Mouse (Mus musculus): ENCODE measurements around the gene Colgalt1.
A peak's percentile ranks its signal among the peaks of the same experiment; 100 is the strongest.

The Colgalt1 gene

DNA sequence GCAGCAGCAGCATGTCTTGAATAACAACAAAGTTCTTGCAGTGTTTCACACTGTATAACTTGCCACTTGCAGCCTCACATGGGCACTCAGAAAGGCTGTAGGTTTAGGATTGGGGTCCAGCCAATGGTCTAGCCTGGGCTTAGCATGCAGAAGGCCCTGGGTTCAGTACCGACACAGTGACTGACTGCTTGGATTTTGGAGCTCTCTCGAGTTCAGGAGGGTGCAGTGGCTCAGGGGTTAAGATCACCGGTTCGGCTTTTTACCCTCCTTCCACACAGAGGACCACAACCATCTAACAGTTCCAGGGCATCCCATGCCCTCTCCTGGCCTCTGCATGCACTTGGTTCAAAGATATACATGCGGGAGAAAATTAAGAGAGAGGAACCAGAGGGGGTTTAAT lies 19.8 kb upstream of the Colgalt1 start:
- no peak for DNase-seq (ENCODE audit: low read depth, low spot score)

DNA sequence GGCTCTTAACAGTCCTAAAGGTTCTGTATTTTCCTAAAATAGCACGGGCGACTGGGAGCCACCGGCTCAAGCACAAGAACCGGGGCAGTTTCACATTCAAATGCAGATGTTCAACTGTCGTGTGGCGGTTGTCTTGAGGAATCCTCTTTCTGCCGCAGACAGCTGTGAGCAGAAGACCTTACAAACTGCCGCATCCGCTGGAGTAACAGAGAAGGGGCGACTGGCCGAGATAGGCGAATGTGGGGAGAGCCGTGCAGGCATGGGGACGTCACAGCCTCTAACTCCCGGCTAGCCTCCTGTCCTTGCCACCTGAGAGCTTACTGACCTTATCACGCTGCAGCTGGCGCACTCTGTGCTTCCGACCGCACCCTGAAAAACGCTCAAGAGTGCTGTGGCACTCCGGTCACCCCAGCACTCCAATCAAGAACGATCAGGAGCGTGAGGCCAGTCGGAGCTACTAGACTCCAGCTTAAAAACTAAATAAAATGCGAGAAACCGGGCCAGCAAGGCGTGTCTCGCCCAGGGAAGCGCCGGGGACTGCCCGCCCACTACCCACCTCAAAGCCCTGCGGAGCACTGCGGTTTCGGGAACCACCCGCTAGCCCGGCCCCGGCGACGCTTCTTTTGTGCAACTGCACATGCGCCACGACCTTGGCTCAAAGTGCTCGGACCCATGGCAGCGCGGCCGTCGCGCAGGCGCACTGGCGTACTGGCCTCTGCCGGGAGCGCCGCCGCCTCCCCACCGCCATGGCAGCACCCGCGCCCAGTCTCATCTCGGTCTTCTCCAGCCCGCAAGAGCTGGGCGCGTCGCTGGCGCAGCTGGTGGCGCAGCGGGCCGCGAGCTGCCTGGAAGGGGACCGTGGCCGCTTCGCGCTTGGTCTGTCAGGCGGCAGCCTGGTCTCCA lies 19.1 kb upstream of the Colgalt1 start, which contains the start of gene Pgls:
Gene Pgls (plus strand): TSS at position 706 of the 903 bp plus-strand sequence.
- DNase-seq (ENCODE audit: low read depth, low spot score), result peak; percentile 95

DNA sequence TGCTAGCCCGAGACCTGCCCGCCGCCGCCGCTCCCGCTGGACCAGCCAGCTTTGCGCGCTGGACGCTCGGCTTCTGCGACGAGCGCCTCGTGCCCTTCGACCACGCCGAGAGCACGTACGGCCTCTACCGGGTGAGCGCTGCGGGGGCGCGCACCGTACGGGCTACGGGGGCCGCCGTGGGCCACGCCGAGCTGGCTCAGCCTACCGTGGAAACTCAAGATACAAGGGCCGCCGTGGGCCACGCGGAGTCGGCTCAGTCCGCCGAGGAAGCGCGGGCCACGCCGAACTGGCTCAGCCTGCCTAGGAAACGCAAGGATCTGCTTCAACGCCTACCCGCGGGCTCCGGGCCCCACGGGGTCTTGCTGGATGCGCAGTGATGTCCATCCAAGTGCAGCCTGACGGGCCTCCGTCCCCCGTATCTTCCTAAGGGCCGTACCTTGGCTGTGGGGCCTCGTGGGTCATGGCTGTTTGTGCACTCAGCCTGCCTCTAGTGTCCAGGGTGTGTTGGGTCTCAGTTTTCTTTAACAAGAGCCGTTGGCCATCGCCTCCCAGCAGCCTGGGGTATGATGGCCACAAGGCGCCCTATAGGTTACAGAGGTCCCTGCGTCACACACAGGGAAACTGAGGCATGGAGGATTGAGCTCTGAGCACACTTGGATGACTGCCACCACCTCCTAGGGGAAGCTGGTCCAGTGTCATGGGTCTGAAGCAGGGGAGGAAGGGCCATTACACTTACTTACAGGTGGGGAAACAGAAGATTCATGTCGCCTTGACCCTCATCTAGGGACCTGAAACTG lies 18.2 kb upstream of the Colgalt1 start:
- DNase-seq (ENCODE audit: low read depth, low spot score), result peak; percentile 45

DNA sequence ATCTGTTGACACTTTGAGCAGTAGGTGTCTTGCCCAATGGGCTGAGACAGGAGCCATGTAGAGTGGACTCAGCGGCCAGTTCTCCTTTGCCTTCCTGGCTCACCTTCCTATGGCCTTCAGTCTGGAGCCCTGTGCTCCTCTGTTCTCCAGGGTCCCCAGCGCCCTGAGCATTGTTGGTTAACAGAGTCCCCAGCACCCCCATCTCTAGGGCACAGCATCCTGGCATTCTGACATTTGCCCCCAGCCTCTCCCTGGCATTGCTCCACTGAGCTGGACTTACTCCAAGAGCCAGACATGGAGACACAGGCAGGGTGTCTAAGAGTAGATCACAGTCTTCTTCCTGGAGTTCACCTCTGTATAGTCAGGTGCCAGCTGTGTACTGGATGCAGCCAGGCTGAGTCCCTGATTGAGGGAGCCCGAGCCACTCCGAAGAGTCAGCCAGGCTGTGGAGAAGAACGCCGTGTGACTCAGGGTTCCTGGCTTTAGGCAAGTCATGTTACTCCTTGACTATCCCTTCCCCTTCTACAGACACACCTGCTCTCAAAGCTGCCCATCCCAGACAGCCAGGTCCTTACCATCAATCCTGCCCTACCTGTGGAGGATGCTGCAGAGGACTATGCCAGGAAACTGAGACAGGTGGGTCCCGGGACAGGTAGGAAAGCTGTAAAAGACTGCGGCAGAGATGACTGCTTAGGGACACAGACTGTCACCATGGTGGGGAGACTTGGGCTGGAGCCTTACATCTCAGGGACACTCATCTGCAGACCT lies 17.1 kb upstream of the Colgalt1 start:
- no peak for DNase-seq (ENCODE audit: low read depth, low spot score)

DNA sequence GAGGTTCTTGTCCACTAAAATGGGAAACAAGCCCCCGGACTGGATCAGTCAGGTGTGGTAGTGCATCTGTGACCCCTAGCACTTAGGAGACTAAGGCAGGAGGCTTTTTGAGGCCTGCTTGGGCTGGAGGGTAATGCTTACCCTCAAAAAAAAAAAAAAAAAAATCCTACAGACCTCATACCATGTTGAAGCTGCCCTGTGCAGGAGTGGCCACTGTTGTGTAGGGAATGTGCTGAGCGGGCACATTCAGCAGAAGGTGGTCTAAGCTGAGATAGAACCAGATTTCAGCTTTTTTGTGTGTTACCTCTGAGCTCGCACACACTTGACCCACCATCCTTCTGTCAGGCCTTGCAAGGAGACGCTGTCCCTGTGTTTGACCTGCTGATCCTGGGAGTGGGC lies 16.5 kb upstream of the Colgalt1 start:
- no peak for DNase-seq (ENCODE audit: low read depth, low spot score)

DNA sequence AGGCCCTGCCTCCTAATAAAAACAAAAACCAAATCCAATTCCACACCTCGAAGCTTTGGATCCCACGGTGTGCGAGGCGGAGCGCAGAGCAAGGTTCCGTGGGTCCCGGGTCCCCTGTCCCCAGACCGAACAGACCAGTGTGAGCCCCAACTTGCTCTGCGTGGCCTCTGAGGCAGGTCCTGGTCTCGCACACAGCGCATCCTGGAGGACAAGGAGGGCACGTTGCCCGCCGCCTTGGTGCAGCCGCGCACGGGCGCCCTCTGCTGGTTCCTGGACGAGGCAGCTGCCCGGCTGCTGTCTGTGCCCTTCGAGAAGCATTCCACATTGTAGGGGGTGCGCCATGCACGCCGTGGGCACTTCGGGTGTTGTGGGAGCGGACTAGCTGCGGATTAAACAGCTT lies 14.9 kb upstream of the Colgalt1 start:
- DNase-seq (ENCODE audit: low read depth, low spot score), result peak; percentile 82

DNA sequence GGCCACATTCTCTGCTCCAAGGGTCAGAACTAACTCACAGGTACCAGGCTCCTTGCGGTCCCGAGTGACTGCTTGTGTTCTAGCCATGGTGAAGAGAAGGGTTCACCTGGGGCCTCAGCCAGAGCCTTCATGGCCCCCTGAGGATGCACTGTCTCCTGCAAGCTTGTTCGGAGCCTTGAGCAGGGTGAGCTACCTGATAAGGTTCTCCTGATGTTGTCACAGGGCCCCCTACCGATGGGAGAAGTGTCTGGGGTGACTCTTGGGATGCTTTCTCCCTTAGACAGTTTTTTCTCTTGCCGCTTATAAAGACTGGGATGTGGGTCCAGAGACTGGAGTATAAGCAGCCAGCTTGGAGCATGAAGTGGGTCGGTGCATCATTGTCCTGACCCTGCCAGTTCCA lies 14.4 kb upstream of the Colgalt1 start:
- no peak for DNase-seq (ENCODE audit: low read depth, low spot score)

DNA sequence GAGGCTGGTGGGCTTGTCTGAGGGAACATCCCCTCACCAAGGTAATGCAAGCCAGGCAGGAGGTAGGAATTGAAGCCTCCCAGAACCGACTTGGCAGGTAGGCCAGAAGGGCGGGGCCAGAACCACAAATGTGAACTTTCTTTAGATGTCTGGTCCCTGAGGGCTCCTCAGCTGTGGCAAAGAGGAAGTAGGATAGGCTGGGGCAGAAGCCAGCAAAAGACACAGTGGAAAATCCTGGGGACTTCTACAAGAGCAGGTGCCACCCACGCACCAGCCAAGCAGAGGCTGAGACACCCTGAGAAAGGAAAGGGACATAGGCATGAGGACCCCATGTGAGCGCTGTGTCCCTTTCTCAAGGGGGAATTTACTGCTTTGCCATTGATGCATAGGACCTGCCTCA lies 14.0 kb upstream of the Colgalt1 start:
- DNase-seq (ENCODE audit: low read depth, low spot score), result no peak

DNA sequence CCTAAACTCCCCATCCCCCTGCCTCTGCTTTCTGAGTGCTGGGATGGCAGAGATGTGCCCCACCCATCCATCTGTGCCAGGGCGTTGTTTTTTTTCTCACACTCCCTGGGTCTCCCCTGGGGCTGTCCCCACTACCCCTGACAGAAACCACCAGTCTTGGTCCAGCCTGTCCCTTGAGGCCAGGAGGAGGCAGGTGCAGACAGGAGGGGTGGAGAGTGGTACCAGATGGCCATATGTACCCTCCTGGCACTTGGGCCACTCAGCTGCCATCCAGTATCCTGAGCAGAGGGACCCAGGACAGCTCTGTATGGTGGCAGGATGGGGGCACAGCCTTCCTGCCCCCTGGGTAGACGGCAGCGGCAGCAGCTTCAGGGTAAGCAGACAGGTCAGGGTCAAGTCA lies 13.3 kb upstream of the Colgalt1 start, which contains the start of gene Fam129c:
Gene Fam129c (plus strand): TSS at position 198 of the 400 bp plus-strand sequence.
- DNase-seq (ENCODE audit: low read depth, low spot score), result no peak

DNA sequence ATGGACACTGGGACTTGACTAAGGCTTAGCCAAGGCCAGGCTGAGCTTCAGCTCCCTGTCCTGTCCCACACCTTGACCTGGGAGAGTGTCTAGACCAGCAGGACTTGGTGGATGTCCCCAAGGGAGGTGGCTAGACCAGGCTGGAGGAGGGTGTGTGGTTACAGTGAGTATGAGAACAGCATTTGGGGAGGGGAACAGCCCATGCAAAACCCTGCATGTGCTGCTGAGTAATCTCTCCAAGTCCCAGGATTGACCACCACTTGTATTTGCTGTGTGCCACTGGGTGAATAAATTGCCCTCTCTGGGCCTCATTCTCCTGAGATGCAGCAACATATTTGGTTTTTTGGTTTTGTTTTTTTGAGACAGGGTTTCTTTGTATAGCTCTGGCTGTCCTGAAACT lies 12.4 kb upstream of the Colgalt1 start:
- no peak for DNase-seq (ENCODE audit: low read depth, low spot score)

DNA sequence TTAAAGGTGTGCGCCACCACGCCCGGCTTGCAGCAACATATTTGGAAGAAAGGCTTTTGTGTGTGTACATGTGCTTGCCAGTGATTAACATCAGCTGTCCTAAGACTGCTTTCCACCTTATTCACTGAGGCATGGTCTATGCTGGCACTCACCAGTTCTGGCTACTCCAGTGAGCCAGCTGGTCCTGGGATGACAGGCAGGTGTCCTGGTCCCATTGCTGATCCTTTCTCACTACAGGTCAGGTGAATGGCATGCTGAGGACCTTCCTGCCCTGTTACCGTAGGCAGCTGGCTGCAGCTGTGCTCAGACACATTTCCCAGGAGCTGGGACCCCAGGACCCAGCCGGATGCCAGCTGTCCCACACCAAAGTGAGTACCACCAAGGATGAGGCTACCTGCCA lies 12.0 kb upstream of the Colgalt1 start:
- no peak for DNase-seq (ENCODE audit: low read depth, low spot score)

DNA sequence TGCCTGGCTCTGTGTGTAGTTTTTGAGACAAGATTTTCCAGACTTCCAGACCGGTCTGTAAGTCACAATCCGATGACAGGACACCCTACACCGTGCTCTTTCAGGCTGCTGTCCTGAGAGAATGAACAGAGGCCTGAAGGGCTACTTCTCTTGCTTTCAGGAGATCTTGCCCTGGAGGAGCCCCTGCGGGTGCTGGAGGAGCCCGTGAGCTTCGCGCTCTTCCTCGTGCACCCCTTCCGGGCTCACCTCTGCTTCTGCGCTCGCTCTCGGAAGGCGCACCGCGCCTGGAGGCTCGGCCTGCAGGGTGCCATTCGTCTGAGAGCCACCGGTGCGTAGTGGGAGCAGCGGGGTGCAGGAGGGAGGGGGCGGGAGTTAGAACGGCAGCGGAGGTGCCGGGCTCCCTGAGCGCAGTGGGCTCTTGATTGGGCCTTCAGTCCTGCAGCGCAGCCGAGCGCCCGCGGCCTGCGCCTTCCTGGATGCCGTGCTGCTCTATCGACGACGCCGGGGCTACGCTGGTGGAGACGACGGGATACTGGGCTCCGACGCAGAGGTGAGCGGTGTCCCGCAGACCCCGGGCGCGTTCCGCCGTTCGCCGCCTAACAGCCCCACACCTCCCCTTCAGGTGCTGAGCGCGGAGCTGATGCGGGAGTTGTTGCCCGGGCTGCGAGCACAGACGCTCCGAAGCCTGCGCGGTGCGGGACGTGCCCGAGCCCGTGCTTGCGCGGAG lies 8.7 kb upstream of the Colgalt1 start:
- peak; percentile 67 for DNase-seq (ENCODE audit: low read depth, low spot score)

DNA sequence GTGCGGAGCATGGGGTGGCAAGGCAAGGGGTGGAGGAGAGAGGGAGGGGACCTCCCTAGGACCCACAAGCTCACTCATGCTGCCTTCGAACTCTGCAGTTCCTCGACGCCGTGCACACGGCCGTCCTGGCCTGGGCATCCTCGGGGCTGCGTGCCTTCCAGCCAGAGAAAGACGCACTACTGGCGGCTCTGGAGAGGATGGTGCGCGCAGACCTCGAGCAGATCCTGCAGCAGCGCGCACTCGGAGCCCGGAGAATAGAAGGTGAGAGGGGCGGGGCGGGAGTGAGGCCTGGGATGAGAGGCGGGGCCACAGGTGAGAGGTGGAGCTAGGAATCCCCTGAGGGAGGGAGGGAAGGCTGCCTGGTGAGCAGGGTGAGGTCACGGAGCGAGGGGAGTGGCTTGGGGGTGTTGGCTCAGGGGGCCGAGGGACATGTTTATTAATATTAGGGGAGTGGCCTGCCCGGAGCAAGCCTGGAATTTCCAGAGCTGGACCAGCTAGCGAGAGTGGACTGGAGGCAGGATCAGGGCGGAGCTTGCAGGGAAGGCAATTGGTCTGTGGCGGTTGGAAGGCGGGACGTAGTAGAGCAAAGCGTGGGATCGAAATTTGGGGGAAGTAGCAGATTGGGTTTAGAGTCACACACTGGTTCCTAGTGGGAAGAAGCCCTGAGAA lies 8.0 kb upstream of the Colgalt1 start:
- DNase-seq (ENCODE audit: low read depth, low spot score), result peak; percentile 95

DNA sequence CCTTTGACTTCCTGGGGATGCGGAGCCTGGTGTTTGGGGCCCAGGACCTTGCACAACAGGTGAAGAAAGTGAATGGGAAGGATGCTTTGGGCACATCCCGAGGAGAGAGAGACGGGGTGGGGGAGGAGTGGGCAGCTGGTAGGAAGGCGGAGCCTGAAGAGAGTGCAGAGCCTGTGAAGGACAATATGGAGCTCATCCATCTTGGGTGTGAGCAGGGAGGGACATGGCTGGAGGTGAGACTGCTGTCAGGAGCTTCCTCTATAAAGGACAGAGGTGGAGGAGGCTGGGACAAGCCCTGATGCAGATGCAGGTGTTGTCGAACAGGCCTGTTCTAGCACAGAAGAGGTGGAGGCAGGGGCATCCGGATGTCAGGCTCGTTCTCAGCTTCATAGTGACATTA lies 6.8 kb upstream of the Colgalt1 start:
- DNase-seq (ENCODE audit: low read depth, low spot score), result no peak

DNA sequence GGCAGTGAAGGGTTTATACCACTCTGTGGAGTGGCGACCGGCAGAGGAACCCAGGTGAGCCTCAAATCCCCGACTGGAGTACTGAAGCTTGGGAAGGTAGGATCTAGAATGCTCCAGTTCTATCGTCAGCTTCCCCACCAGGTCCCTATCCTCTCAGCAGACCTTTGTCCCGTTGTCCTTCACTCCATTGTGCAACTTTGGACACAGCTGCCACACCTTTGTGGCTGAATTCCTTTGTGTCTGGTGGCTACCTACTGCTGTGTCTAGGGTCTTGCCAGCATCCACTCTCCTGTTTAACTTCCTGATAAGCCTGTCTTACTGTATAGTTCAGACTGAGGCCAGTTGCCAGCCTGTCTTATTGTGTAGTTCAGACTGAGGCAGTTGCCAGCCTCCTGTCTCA lies 1.3 kb downstream of the Colgalt1 start:
- peak; percentile 65 for DNase-seq (ENCODE audit: low read depth, low spot score)

DNA sequence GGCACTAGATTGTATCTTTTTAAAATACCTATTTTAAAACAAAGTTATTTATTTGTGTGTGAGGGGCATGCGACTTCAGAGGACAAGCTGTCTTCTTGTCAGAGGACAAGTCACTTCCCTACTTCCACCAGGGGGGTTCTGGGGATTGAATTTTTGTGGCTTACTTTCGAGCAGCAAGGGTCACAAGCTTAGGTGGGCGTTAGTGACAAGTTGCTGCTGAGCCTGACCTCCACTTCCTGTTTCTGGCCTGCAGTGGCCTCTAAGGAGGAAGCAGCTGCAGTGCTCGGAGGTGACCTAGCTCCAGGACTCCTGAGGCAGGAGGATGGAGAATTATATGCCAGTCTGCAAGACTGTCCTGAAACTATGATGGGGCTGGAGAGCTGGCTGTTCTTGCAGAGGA lies 2.6 kb downstream of the Colgalt1 start:
- no peak for DNase-seq (ENCODE audit: low read depth, low spot score)

DNA sequence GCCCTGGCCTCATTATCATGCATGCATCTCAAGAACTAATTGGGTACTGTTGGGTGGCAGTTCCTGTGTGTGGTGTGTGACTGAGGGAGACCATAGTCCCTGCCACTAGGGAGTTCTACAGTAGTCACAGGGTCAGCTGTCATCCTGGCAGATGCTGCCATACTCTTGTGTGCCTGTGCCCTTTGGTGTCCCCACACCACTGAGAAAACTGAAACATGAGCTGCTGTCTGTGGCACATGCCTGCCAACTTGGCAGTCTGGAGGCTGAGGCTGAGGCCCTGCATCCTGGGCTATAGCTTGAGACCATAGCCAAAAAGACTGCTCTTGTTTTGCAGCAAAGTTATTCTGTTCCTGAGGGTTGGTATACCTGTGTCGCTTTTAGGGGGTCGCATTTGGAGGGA lies 9.0 kb downstream of the Colgalt1 start:
- DNase-seq (ENCODE audit: low read depth, low spot score), result no peak

DNA sequence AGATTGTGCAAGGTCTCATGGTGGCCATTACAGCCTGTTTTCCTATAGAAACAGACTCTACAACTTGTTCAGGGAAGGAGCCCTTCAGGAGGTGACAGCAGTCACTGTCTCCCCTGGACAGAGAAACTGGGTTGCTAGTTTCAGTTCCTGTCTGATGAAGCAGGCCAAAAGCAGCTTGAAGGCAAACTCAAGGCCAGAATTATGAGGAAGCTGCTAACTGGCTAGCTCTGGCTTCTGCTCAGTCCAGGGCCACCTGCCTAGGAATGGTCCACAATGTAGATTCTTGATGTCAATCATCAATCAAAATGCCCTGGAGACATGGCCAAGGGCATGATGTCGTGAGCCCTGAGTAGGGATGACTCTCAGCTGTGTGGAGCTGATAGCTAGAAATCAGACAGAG lies 14.3 kb downstream of the Colgalt1 start:
- no peak for DNase-seq (ENCODE audit: low read depth, low spot score)

DNA sequence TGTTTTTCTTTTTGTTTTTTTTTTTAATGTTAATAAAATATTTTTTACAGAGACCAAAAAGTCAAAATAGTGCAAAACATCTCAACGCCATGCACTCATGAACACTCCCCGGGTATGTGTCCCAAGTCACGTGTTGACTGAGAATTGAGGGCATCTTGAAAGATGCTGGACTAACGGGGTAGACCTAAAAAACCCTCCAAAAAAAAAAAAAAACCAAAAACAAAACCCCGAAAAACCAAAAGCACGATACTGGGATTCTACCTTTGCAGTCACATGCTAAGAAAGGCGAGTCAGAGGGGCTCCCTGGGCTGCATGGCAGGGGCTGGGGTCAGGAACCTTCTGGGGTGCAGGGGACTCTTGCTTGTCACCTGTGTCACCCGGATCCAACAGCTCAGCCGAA lies 16.0 kb downstream of the Colgalt1 start:
- no peak for DNase-seq (ENCODE audit: low read depth, low spot score)

DNA sequence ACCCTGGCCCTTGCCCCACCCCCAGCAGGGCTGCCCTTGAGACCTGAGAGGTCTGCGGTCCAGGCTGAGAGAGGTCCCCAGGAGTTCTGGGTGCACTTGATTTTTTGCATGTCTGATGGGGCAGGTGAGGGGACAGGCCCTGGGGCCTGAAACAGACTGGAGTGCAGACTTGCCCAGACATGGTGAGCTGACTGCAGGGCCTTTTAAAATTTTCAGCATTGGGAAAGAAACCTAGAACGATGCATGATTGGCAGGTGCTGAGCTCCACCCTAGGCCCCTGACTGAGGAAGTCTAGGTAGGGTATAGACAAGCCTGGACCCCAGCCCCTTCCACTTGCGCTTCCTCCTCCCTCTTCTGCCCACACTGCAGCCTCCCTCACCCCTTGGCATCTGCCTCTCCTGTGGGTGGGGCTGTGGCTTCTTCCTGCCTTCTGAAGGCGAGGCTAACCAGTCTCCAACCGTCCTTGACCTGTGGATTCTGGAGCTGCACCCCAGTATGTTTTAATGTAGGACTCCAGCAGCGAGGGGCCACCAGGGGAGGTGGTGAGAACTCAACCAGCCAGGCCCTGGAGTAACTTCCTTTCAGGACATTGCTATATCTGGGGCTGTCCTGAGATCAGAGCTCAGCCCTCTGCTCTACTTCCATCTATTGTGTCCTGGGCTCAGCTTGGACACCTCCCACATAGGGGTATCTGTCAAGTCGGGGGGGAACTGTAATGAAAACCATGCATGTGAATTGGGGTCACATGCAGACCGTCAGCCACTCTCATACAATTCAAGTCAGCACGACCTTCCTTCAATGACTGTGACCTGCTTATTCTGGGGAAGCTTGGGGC lies 16.7 kb downstream of the Colgalt1 start:
- no peak for DNase-seq (ENCODE audit: low read depth, low spot score)

Measured in R1 (cell line).